Mouse (Mus musculus) limb, embryonic 11.5 days (tissue): Measurements from ENCODE around the gene Mrpl10. TPM values are rescaled to one million over a fixed set of nuclear protein-coding genes. Genes with fewer than 3 reads are reported as not detected.

Experiments
- ATAC-seq: fragments of 200-750 bp; cut with Nextera tagmentation; 2 replicates; pipeline ENCODE4 v1.8.0; 2017; ENCODE audit warnings: low read depth; ENCODE audit not compliant: insufficient number of reproducible peaks, low FRiP score, low TSS enrichment
- DNase-seq: peaks from one replicate; pipeline ENCODE4 v3.0.0-alpha.2; 2015; ENCODE audit warnings: low spot score
- H3K27ac ChIP-seq: fragments of 300-500 bp; sonication (generic); replicated peaks from 2 replicates; pipeline ENCODE4 v1.5.1; 2014; ENCODE audit warnings: low read depth, mild to moderate bottlenecking, low read length
- H3K27me3 ChIP-seq: fragments of 300-500 bp; sonication (generic); 2 replicates; pipeline ENCODE4 v1.6.1; 2014; ENCODE audit warnings: mild to moderate bottlenecking, low read length, mixed read lengths; ENCODE audit not compliant: control insufficient read depth, insufficient read depth
- H3K36me3 ChIP-seq: fragments of 300-500 bp; sonication (generic); 2 replicates; pipeline ENCODE4 v1.6.1; 2014; ENCODE audit warnings: mild to moderate bottlenecking, low read length, moderate library complexity, mixed read lengths; ENCODE audit not compliant: control insufficient read depth, insufficient read depth
- H3K4me1 ChIP-seq: fragments of 300-500 bp; sonication (generic); 2 replicates; pipeline ENCODE4 v1.6.1; 2014; ENCODE audit warnings: low read length, mixed read lengths; ENCODE audit not compliant: control insufficient read depth, insufficient read depth
- H3K4me2 ChIP-seq: fragments of 300-500 bp; sonication (generic); 2 replicates; pipeline ENCODE4 v1.6.1; 2014; ENCODE audit warnings: low read depth, mild to moderate bottlenecking, moderate library complexity; ENCODE audit not compliant: severe bottlenecking
- H3K4me3 ChIP-seq: fragments of 300-500 bp; sonication (generic); 2 replicates; pipeline ENCODE4 v1.5.1; 2014; ENCODE audit warnings: low read depth, low read length
- H3K9ac ChIP-seq: fragments of 300-500 bp; sonication (generic); 2 replicates; pipeline ENCODE4 v1.6.1; 2014; ENCODE audit warnings: mild to moderate bottlenecking, low read length
- H3K9me3 ChIP-seq: fragments of 300-500 bp; sonication (generic); 2 replicates; pipeline ENCODE4 v1.6.1; 2016; ENCODE audit warnings: low read length; ENCODE audit not compliant: control insufficient read depth
- WGBS: fragments of 180-500 bp; shearing (Covaris S2); extraction: QIAGEN DNeasy Blood & Tissue Kit; methylation state at CpG from one replicate; pipeline ENCODE4 v1.1.7; 2014; 5-methylcytosine and 5-hydroxymethylcytosine counted together
- polyA plus RNA-seq: library from polyadenylated mRNA; unstranded; fragments of >200 nt; fragmentation: Nextera tagmentation; extraction: Ambion mirVana; gene quantifications from 2 replicates; pipeline ENCODE4 v1.2.1, GENCODE M21; 2014

Gene Mrpl10
- polyA plus RNA-seq, 1 experiment from 2014 or later, result 96.5 TPM

- no peaks in the 10 kb centered on the region for H3K9me3 ChIP-seq
- WGBS, result 62% methylated on average over 9 of the region's 9 CpGs
- H3K4me3 ChIP-seq, result no peak overlapping the region
- ATAC-seq, result no peak
- H3K27ac ChIP-seq, result no peak overlapping the region
- H3K36me3 ChIP-seq, result no peaks in the 10 kb centered on the region
- no peak overlapping the region for H3K9ac ChIP-seq
- H3K4me1 ChIP-seq, result no peaks in the 10 kb centered on the region
- no peak for DNase-seq
- no peaks in the 10 kb centered on the region for H3K27me3 ChIP-seq
- no peak overlapping the region for H3K4me2 ChIP-seq
These were observed 34.1 kb upstream of the Mrpl10 start for GRCm38 (mm10) chr11:97007093-97007794.

GRCm38 (mm10) chr11:97009198-97009790 is 32.1 kb upstream of the Mrpl10 start:
- ATAC-seq (no peak), DNase-seq (no peak)
- Histone ChIP-seq H3K36me3 (no peaks in the 10 kb centered on the region), H3K4me2 (no peak overlapping the region), H3K27ac (no peak overlapping the region), H3K9ac (no peak overlapping the region), H3K4me3 (no peak overlapping the region), H3K27me3 (no peaks in the 10 kb centered on the region), H3K9me3 (no peaks in the 10 kb centered on the region), H3K4me1 (no peaks in the 10 kb centered on the region)
- WGBS, result 44% methylated on average over 8 of the region's 8 CpGs

- H3K9me3 ChIP-seq, result no peaks in the 10 kb centered on the region
- no peak within 1 kb of the TSS for H3K27ac ChIP-seq
- no peak for DNase-seq
- H3K4me2 ChIP-seq, result no peak within 1 kb of the TSS
- ATAC-seq, result no peak
- 32% methylated on average over 8 of the region's 8 CpGs for WGBS
- H3K4me1 ChIP-seq, result no peaks in the 10 kb centered on the region
- H3K36me3 ChIP-seq, result no peaks in the 10 kb centered on the region
- no peak within 1 kb of the TSS for H3K9ac ChIP-seq
- H3K27me3 ChIP-seq, result peaks cover 24% of the 10 kb centered on the region
- no peak within 1 kb of the TSS for H3K4me3 ChIP-seq
These were observed 28.2 kb upstream of the Mrpl10 start, which contains the start of gene Sp6 for GRCm38 (mm10) chr11:97013121-97013670. Sp6 (plus strand) TSS chr11:97013394.

GRCm38 (mm10) chr11:97017696-97018582 is 23.4 kb upstream of the Mrpl10 start:
- ATAC-seq (no peak), DNase-seq (peak; percentile 67)
- Histone ChIP-seq H3K4me2 (peak overlapping the region; percentile 63), H3K9me3 (no peaks in the 10 kb centered on the region), H3K9ac (no peak overlapping the region), H3K36me3 (no peaks in the 10 kb centered on the region), H3K4me1 (peaks cover 22% of the 10 kb centered on the region), H3K4me3 (peak overlapping the region; percentile 39), H3K27ac (no peak overlapping the region), H3K27me3 (peaks cover 68% of the 10 kb centered on the region)
- WGBS, result under 1% methylated on average over 36 of the region's 36 CpGs

- H3K27ac ChIP-seq, result 0 out of 2 replicates have a peak overlapping the region, but pooled peaks have one; percentile 8
- DNase-seq (peak; percentile 50), ATAC-seq (no peak)
- H3K9me3 ChIP-seq, result no peaks in the 10 kb centered on the region
- 1% methylated on average over 52 of the region's 68 CpGs for WGBS
- H3K27me3 ChIP-seq, result peaks cover 73% of the 10 kb centered on the region
- H3K4me1 ChIP-seq, result peaks cover 22% of the 10 kb centered on the region
- H3K36me3 ChIP-seq, result no peaks in the 10 kb centered on the region
- H3K4me3 ChIP-seq, result peak overlapping the region; percentile 39
- H3K9ac ChIP-seq, result peak overlapping the region; percentile 40
- peak overlapping the region; percentile 63 for H3K4me2 ChIP-seq
These were observed 22.6 kb upstream of the Mrpl10 start for GRCm38 (mm10) chr11:97018583-97019344.

- H3K27ac ChIP-seq, result no peak overlapping the region
- H3K4me3 ChIP-seq, result peak overlapping the region; percentile 39
- no peaks in the 10 kb centered on the region for H3K9me3 ChIP-seq
- peaks cover 77% of the 10 kb centered on the region for H3K27me3 ChIP-seq
- no peaks in the 10 kb centered on the region for H3K36me3 ChIP-seq
- DNase-seq (no peak), ATAC-seq (no peak)
- peak overlapping the region; percentile 63; the same call in 1 of the 2 replicates for H3K4me2 ChIP-seq
- H3K4me1 ChIP-seq, result peaks cover 22% of the 10 kb centered on the region
- H3K9ac ChIP-seq, result 0 out of 2 replicates have a peak overlapping the region, but pooled peaks have one; percentile 7
- WGBS, result 3% methylated on average over 13 of the region's 13 CpGs
These were observed 22.0 kb upstream of the Mrpl10 start for GRCm38 (mm10) chr11:97019345-97019708.

- Histone ChIP-seq H3K27ac (no peak overlapping the region), H3K9me3 (no peaks in the 10 kb centered on the region), H3K36me3 (no peaks in the 10 kb centered on the region), H3K4me2 (peak overlapping the region; percentile 83), H3K9ac (no peak overlapping the region; the same call in 1 of the 2 replicates), H3K4me3 (peak overlapping the region; percentile 30), H3K27me3 (peaks cover 71% of the 10 kb centered on the region), H3K4me1 (peaks cover 31% of the 10 kb centered on the region)
- ATAC-seq (no peak), DNase-seq (peak; percentile 52)
- WGBS, result 2% methylated on average over 26 of the region's 27 CpGs
These were observed 20.1 kb upstream of the Mrpl10 start for GRCm38 (mm10) chr11:97021121-97021765.
